Mouse (Mus musculus) midbrain, embryonic 15.5 days (tissue): ENCODE data around the gene Cebpzos. TPM values are rescaled to one million over a fixed set of nuclear protein-coding genes. Genes with fewer than 3 reads are reported as not detected.

ENCODE experiments used
- ATAC-seq: fragments of 200-750 bp; cut with Nextera tagmentation; replicated peaks from 2 replicates; pipeline ENCODE4 v1.8.0; 2017; ENCODE audit warnings: moderate TSS enrichment
- H3K27ac ChIP-seq: fragments of 300-500 bp; sonication (generic); 2 replicates; pipeline ENCODE4 v1.5.1; 2015; ENCODE audit warnings: mild to moderate bottlenecking, inconsistent platforms
- H3K27me3 ChIP-seq: fragments of 300-500 bp; sonication (generic); replicated peaks from 2 replicates; pipeline ENCODE4 v1.6.1; 2015; ENCODE audit warnings: inconsistent platforms
- H3K36me3 ChIP-seq: fragments of 300-500 bp; sonication (generic); replicated peaks from 2 replicates; pipeline ENCODE4 v1.6.1; 2015; ENCODE audit warnings: inconsistent platforms
- H3K4me1 ChIP-seq: fragments of 300-500 bp; sonication (generic); 2 replicates; pipeline ENCODE4 v1.6.1; 2015; ENCODE audit warnings: inconsistent platforms
- H3K4me2 ChIP-seq: fragments of 300-500 bp; sonication (generic); 2 replicates; pipeline ENCODE4 v1.6.1; 2015; ENCODE audit warnings: inconsistent platforms, mild to moderate bottlenecking, moderate library complexity
- H3K4me3 ChIP-seq: fragments of 300-500 bp; sonication (generic); 2 replicates; pipeline ENCODE4 v1.5.1; 2015; ENCODE audit warnings: mild to moderate bottlenecking, inconsistent platforms
- H3K9ac ChIP-seq: fragments of 300-500 bp; sonication (generic); 2 replicates; pipeline ENCODE4 v1.6.1; 2015; ENCODE audit warnings: mild to moderate bottlenecking, inconsistent platforms
- H3K9me3 ChIP-seq: fragments of 300-500 bp; sonication (generic); 2 replicates; pipeline ENCODE4 v1.6.1; 2016; ENCODE audit warnings: inconsistent platforms
- whole genome bisulfite sequencing: fragments of 180-500 bp; shearing (Covaris S2); methylation state at CpG from one replicate; pipeline ENCODE4 v1.1.7; 2015; ENCODE audit warnings: mixed read lengths; 5-methylcytosine and 5-hydroxymethylcytosine counted together
- polyA plus RNA-seq: library from polyadenylated mRNA; unstranded; fragments of >200 nt; fragmentation: Nextera tagmentation; extraction: Ambion mirVana; gene quantifications from 2 replicates; pipeline ENCODE4 v1.2.1, GENCODE M21; 2015

The Cebpzos gene
- polyA plus RNA-seq: 103 TPM in 2 replicates

DNA sequence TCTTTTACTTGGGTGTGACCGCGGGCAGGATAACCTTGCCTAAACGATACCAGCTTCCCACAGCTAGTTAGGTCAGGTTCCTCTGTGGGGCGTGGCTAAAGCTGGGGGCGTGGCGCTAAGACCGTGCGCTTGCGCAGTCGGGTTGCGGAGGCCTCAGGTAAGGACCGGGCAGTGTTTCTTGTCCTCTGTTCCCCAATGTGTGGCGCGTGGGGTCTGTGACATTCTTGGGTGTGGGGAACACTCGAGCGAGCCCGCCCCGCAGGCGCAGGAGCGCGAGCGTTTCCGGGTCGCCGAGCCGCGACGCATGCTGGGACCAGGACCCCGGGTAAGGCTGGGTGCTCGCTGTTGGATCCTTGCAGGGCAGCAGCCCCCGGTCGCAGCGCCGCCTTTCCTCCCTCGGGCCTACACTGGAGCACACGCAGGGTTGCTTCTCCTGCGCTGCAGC is at the start of gene Cebpzos:
Gene Cebpzos (plus strand): TSS at position 132 of the 445 bp plus-strand sequence.
- no peaks in the 10 kb centered on the region for H3K9me3 ChIP-seq
- H3K4me1 ChIP-seq: peaks cover 16% of the 10 kb centered on the region
- peak within 1 kb of the TSS; percentile 82 for H3K4me2 ChIP-seq
- under 1% methylated on average over 37 of the region's 37 CpGs for WGBS
- peaks cover 19% of the 10 kb centered on the region for H3K36me3 ChIP-seq
- H3K27ac ChIP-seq: peak within 1 kb of the TSS; percentile 84
- no peaks in the 10 kb centered on the region for H3K27me3 ChIP-seq
- peak; percentile 97 for ATAC-seq
- peak within 1 kb of the TSS; percentile 86 for H3K4me3 ChIP-seq
- peak within 1 kb of the TSS; percentile 92 for H3K9ac ChIP-seq

DNA sequence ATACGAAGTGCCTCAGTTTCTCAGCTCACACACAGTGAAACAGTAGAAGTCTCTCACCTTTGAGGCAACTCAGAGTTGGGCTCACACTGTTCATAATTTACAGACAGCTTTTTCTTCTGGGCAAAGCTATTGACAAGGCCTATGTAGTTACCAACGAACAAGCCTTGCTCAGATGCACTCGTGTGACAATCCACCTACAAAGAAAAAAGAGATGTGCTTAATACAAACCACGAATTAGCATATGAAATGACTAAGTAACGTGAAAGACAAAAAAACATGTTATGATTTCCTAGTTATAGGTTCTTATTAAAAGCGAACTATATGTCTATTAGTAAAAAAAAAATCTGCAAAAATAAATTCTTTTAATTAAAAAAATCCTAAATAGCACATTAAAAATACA is 42.4 kb upstream of the Cebpzos start:
- Histone ChIP-seq H3K36me3 (no peaks in the 10 kb centered on the region), H3K4me2 (no peak overlapping the region), H3K27ac (no peak overlapping the region), H3K4me3 (no peak overlapping the region), H3K4me1 (no peaks in the 10 kb centered on the region), H3K27me3 (no peaks in the 10 kb centered on the region), H3K9ac (no peak overlapping the region), H3K9me3 (no peaks in the 10 kb centered on the region)
- no peak for ATAC-seq
- 87% methylated on average over 6 of the region's 6 CpGs for WGBS

DNA sequence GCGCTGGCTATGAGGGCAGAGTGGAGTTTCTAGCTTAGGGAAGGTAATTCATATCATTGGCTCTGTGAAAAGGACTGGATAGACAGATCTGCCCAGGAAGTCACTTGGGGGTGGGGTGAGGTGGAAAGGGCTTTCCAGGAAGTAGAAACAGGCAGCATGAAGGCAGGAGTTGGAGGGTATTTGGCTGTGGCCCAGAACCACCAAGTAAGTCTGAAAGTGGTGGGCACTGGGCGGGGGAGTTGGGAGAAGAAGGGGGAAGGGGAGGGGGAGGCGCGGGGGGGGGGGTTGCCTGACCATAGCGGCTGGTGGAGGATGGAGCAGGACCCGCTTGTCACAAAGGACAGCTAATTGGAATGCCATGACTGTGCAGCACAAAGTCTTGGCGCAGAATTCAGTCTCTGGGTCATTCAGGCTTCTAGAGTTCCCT is 34.4 kb upstream of the Cebpzos start:
- WGBS: 13% methylated on average over 5 of the region's 7 CpGs
- Histone ChIP-seq H3K4me1 (peaks cover 8% of the 10 kb centered on the region; the same call in 1 of the 2 replicates), H3K9ac (0 out of 2 replicates have a peak overlapping the region, but pooled peaks have one; percentile 33), H3K9me3 (no peaks in the 10 kb centered on the region), H3K27me3 (no peaks in the 10 kb centered on the region), H3K4me2 (peak overlapping the region; percentile 72), H3K27ac (no peak overlapping the region), H3K36me3 (no peaks in the 10 kb centered on the region), H3K4me3 (peak overlapping the region; percentile 33)
- ATAC-seq: peak; percentile 82

GRCm38 (mm10) chr17:78882401-78883112 is 33.7 kb upstream of the Cebpzos start, which contains the start of gene Eif2ak2:
Eif2ak2 (minus strand) TSS chr17:78882573.
- peak; percentile 86 for ATAC-seq
- H3K36me3 ChIP-seq: no peaks in the 10 kb centered on the region
- H3K4me3 ChIP-seq: peak within 1 kb of the TSS; percentile 33
- 2% methylated on average over 28 of the region's 28 CpGs for WGBS
- H3K27ac ChIP-seq: no peak within 1 kb of the TSS
- H3K9me3 ChIP-seq: no peaks in the 10 kb centered on the region
- H3K9ac ChIP-seq: peak within 1 kb of the TSS; percentile 33; the same call in 1 of the 2 replicates
- H3K27me3 ChIP-seq: no peaks in the 10 kb centered on the region
- peaks cover 8% of the 10 kb centered on the region; the same call in 1 of the 2 replicates for H3K4me1 ChIP-seq
- peak within 1 kb of the TSS; percentile 72 for H3K4me2 ChIP-seq

- ATAC-seq: no peak
- 93% methylated on average over 4 of the region's 4 CpGs for WGBS
- no peak overlapping the region for H3K9ac ChIP-seq
Measured at GRCm38 (mm10) chr17:78883291-78883690, 33.0 kb upstream of the Cebpzos start.

GRCm38 (mm10) chr17:78885286-78886065 is 30.8 kb upstream of the Cebpzos start:
- no peak overlapping the region for H3K4me2 ChIP-seq
- no peak overlapping the region for H3K9ac ChIP-seq
- ATAC-seq: no peak
- no peaks in the 10 kb centered on the region for H3K27me3 ChIP-seq
- H3K4me3 ChIP-seq: no peak overlapping the region
- H3K9me3 ChIP-seq: no peaks in the 10 kb centered on the region
- WGBS: 81% methylated on average over 5 of the region's 5 CpGs
- H3K4me1 ChIP-seq: peaks cover 8% of the 10 kb centered on the region; the same call in 1 of the 2 replicates
- H3K27ac ChIP-seq: no peak overlapping the region
- no peaks in the 10 kb centered on the region for H3K36me3 ChIP-seq

More at GRCm38 (mm10) chr17:78883291-78883690, 33.0 kb upstream of the Cebpzos start:
- H3K4me1 ChIP-seq: peaks cover 8% of the 10 kb centered on the region; the same call in 1 of the 2 replicates
- no peak overlapping the region for H3K4me2 ChIP-seq
- H3K27ac ChIP-seq: no peak overlapping the region
- H3K27me3 ChIP-seq: no peaks in the 10 kb centered on the region
- no peak overlapping the region for H3K4me3 ChIP-seq
- H3K9me3 ChIP-seq: no peaks in the 10 kb centered on the region
- no peaks in the 10 kb centered on the region for H3K36me3 ChIP-seq

DNA sequence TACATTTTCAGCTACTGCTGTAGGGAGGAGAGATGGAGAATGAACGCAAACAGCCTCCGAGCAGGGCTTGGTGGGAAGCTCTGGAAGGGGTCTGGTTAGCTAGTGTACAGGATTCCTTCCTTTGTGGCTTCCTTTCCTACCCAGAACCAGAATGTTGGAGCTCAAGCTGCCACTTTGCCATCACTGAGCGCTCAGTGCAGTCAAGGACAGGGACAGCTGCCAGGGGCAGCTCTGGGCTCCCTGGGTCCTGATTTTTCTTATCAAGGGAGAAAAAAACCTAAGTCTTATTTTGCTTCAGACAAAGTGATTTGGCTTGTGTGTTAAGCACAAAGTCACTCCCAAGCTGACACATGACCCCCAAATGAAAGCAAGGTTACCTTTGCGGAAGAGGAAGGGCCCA is 27.7 kb upstream of the Cebpzos start:
- H3K4me3 ChIP-seq: no peak overlapping the region
- H3K27me3 ChIP-seq: no peaks in the 10 kb centered on the region
- H3K27ac ChIP-seq: no peak overlapping the region
- H3K4me1 ChIP-seq: no peaks in the 10 kb centered on the region
- H3K9me3 ChIP-seq: no peaks in the 10 kb centered on the region
- no peak for ATAC-seq
- no peak overlapping the region for H3K4me2 ChIP-seq
- no peak overlapping the region for H3K9ac ChIP-seq
- 87% methylated on average over 4 of the region's 4 CpGs for WGBS
- no peaks in the 10 kb centered on the region for H3K36me3 ChIP-seq

DNA sequence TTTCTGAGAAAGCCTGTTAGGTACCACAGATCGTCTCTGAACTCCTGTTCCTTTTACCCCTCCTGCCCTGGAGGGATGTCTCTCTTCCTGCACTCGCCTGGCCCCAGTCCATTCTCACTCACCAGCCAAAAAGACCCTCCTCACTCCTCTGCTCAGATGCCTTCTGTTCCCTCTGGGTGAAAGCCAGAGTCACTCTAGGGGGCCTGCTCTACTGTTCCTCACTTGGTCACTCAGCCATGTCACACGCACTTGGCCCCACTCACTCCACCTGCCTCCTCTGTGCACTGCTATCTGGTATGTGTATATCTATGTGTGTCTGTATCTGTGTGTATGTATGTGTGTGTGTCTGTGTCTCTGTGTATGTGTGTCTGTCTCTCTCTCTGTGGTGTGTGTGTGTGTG is 27.1 kb upstream of the Cebpzos start:
- H3K27me3 ChIP-seq: no peaks in the 10 kb centered on the region
- H3K4me1 ChIP-seq: no peaks in the 10 kb centered on the region
- no peak overlapping the region for H3K9ac ChIP-seq
- no peak overlapping the region for H3K4me2 ChIP-seq
- ATAC-seq: no peak
- H3K27ac ChIP-seq: no peak overlapping the region
- no peaks in the 10 kb centered on the region for H3K36me3 ChIP-seq
- H3K9me3 ChIP-seq: no peaks in the 10 kb centered on the region
- H3K4me3 ChIP-seq: no peak overlapping the region
- 49% methylated on average over 3 of the region's 3 CpGs for WGBS

GRCm38 (mm10) chr17:78891020-78891419 is 25.3 kb upstream of the Cebpzos start:
- no peak for ATAC-seq
- Histone ChIP-seq H3K9ac (no peak overlapping the region), H3K4me1 (no peaks in the 10 kb centered on the region), H3K4me2 (no peak overlapping the region), H3K27me3 (no peaks in the 10 kb centered on the region), H3K9me3 (no peaks in the 10 kb centered on the region), H3K4me3 (no peak overlapping the region), H3K27ac (no peak overlapping the region), H3K36me3 (no peaks in the 10 kb centered on the region)
- 87% methylated on average over 9 of the region's 9 CpGs for WGBS

DNA sequence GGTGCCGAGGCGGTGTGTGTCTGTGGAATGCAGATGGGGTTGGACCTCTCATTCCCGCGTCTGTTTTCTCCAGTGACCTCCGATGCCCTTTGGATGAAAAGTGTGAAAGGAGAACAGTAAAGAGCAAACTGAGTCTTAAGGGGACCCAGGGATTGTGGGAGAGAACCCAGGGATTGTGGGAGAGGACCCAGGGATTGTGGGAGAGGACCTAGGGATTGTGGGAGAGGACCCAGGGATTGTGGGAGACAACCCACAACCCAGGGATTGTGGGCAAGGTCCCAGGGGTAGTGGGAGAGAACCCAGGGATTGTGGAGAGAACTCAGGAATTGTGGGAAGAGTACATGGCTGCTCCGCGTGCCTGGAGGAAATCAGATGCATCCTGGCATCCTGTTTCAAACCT is 21.3 kb upstream of the Cebpzos start:
- Histone ChIP-seq H3K9ac (no peak overlapping the region), H3K36me3 (no peaks in the 10 kb centered on the region), H3K4me2 (no peak overlapping the region), H3K4me3 (no peak overlapping the region), H3K27me3 (no peaks in the 10 kb centered on the region), H3K9me3 (no peaks in the 10 kb centered on the region), H3K27ac (no peak overlapping the region), H3K4me1 (no peaks in the 10 kb centered on the region)
- no peak for ATAC-seq
- 88% methylated on average over 7 of the region's 7 CpGs for WGBS

- Histone ChIP-seq H3K4me2 (no peak overlapping the region), H3K9me3 (no peaks in the 10 kb centered on the region), H3K27me3 (no peaks in the 10 kb centered on the region), H3K27ac (no peak overlapping the region), H3K4me3 (no peak overlapping the region), H3K9ac (no peak overlapping the region), H3K4me1 (no peaks in the 10 kb centered on the region), H3K36me3 (no peaks in the 10 kb centered on the region)
- 44% methylated on average over 8 of the region's 8 CpGs for WGBS
- no peak for ATAC-seq
Measured at GRCm38 (mm10) chr17:78895394-78895793, 20.9 kb upstream of the Cebpzos start.

GRCm38 (mm10) chr17:78903158-78903557 is 13.1 kb upstream of the Cebpzos start:
- Histone ChIP-seq H3K4me1 (no peaks in the 10 kb centered on the region), H3K9ac (no peak overlapping the region), H3K4me3 (no peak overlapping the region), H3K27ac (no peak overlapping the region), H3K27me3 (no peaks in the 10 kb centered on the region), H3K4me2 (no peak overlapping the region), H3K9me3 (no peaks in the 10 kb centered on the region), H3K36me3 (no peaks in the 10 kb centered on the region)
- WGBS: 79% methylated on average over 2 of the region's 2 CpGs
- no peak for ATAC-seq
